Mouse (Mus musculus) adipocyte (in vitro differentiated cells): ENCODE measurements around the gene Fgfr4.
"Not testable (repeated sequence)": the region's sequence is repeated elsewhere in the genome, so short reads cannot be mapped to it uniquely, and the experiment has no call there.

Experiments used
- DNase-seq: peaks from one replicate; pipeline ENCODE4 v3.0.0-alpha.2; 2016; ENCODE audit warnings: low spot score

Fgfr4 gene

DNA sequence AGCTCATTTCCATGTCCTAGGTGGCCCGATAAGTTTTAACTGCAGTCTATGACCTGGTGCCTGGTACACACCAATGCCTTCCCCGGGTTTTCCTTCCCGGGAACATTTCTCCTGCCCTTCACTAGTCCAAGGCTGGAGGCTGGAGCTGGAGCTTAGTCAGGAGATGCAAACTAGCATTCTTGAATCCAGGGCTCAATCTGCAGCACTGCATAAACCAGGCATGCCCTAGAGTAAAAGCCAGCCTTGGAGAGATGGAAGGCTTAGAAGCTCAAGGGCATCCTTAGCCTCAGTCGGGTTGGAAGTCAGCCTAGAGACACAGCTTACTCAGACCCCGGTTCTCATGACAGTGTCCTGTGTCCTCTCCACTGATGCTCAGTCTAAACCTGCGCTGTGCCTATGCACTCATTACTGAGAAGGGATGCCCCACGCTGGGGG, 19.9 kb downstream of the Fgfr4 start:
- no peak for DNase-seq

- no peak for DNase-seq
Measured at GRCm38 (mm10) chr13:55174347-55174746, 21.9 kb downstream of the Fgfr4 start.

GRCm38 (mm10) chr13:55176265-55176664, 23.8 kb downstream of the Fgfr4 start:
- no peak for DNase-seq

- DNase-seq, result peak; percentile 24
Measured at GRCm38 (mm10) chr13:55177903-55178496, 25.6 kb downstream of the Fgfr4 start.

- DNase-seq, result peak; percentile 82
Measured at GRCm38 (mm10) chr13:55178556-55178955, 26.1 kb downstream of the Fgfr4 start.

GRCm38 (mm10) chr13:55179591-55179990, 27.2 kb downstream of the Fgfr4 start:
- peak; percentile 61 for DNase-seq

GRCm38 (mm10) chr13:55181786-55182172, 29.3 kb downstream of the Fgfr4 start:
- no peak for DNase-seq

GRCm38 (mm10) chr13:55182173-55182894, 29.9 kb downstream of the Fgfr4 start:
- peak; percentile 48 for DNase-seq

GRCm38 (mm10) chr13:55183382-55183781, 30.9 kb downstream of the Fgfr4 start:
- peak; percentile 68 for DNase-seq

DNA sequence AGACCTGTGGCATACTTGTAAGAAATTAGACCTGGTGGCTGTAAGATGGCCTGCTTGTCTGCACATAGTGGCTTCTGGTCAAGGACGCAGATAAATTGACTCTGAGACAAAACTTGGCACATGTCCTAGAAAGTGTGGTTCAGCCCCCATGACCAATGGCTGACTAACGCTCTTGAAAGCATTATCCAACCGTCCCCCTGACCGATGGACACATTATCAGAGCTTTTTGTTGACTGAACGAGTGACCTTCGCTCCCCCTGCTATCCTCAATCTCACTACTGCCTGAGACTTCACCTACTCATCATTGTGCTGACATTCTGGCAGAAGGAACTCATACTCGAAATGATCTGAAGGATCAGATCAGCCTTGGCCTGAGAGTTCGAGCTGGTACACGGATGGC, 34.6 kb downstream of the Fgfr4 start:
- DNase-seq, result not testable (repeated sequence)

GRCm38 (mm10) chr13:55189531-55190107, 37.2 kb downstream of the Fgfr4 start:
- no peak for DNase-seq

DNA sequence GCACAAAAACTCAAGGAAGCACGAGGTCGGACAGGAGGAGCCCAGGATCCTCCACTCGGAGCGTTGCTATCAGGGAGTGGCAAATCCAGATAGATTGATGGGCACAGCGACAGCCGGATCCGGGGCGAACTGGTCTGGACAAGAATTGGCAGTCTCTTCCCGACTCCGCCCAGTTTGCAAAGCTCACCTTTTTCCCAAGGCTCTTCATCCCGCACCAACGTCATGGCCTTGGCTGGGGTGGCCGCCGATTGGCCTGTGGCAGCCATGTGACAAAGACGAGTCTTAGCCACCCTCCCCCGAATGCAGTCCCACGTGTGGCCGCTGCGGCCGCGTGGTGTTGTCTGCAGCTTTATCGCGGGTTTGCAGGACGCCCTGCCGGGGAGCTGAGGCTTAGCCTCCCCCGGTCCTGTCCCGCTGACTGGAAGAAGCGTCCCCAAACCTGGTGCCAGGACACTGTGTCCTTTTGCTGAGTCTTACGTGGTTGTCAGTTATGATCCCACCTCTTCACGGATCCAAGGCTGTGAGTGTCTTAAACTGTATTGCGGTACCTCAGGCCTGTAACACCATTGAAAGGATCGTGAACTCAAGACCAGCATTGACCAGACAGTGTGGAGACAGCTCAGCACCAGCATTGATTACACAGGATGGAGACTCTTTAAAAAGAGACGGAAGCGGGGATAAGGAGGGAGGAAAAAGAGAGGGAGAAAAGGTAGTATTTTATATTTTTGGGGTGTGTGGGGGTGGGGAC, 37.9 kb downstream of the Fgfr4 start:
- peak; percentile 99 for DNase-seq

DNA sequence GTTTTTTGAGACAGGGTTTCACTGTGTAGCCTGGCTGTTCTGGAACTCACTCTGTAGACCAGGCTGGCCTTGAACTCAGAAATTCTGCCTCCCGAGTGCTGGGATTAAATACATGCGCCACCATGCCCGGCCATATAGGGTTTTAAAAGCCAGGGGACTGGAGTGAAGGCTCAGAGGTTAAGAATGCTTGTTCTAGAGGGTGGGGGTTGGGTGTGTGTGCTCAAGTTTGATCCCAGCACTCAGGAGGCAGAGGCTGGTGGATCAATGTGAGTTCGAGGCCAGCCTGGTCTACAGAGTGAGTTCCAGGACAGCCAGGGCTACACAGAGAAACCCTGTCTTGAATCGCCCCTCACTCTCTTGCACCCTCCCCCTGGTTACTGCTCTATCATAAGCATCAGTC, 39.1 kb downstream of the Fgfr4 start:
- DNase-seq, result no peak

DNA sequence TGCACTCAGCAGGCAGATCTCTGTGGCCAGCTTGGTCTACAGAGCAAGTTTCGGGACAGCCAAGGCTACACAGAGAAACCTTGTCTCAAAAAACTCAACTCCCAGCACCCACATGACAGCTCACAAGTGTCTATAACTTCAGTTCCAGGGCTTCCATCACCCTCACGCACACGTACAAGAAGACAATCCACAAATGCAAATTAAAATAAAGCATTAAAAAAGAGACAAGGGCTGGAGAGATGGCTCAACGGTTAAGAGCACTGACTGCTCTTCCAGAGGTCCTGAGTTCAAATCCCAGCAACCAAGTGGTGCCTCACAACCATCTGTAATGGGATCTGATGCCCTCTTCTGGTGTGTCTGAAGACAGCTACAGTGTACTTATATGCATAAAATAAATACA, 50.3 kb downstream of the Fgfr4 start:
- not testable (repeated sequence) for DNase-seq

- no peak for DNase-seq
Measured at GRCm38 (mm10) chr13:55203740-55204139, 51.3 kb downstream of the Fgfr4 start.

- no peak for DNase-seq
Measured at GRCm38 (mm10) chr13:55204667-55205389, 52.4 kb downstream of the Fgfr4 start.

- DNase-seq, result no peak
Measured at GRCm38 (mm10) chr13:55205448-55206205, 53.2 kb downstream of the Fgfr4 start.

DNA sequence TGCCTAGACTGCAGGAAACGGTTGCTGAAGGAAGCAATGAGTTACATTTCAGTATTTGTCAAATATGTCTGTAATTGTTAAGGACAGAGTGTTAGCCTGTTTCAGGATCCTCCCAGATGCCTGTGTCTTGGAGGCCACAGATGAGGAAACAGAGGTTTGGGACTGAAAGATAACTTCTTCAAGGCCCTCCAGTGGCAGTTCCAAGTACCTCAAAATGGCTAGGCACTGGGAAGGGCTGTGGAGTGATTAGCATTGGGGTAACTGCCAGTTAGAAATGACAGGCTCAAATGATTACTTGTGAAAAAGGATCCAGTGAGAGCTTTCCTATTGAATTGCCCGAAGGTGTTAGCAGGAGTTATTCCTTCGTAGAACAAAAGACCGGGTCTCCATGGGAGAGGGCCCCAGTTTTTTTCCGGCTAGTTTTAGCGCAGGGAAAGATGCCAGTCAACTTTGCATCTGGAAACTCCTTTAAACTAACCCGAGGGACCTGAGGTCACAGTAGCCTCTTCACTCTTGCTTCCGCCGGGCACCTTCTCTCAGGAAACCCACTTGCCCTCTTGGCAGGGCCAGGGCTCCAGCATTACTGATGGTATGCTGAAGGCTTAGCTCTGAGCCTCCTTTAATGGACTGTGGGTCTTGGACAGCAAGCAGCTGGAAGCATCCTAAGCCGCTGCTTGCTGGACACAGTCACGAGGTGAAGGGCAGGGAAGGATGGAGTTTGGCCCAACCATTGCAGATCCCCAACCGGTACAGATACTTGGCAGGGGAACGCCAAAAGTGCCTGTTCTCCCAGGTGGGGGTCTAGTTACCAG, 56.6 kb downstream of the Fgfr4 start:
- DNase-seq, result no peak

DNA sequence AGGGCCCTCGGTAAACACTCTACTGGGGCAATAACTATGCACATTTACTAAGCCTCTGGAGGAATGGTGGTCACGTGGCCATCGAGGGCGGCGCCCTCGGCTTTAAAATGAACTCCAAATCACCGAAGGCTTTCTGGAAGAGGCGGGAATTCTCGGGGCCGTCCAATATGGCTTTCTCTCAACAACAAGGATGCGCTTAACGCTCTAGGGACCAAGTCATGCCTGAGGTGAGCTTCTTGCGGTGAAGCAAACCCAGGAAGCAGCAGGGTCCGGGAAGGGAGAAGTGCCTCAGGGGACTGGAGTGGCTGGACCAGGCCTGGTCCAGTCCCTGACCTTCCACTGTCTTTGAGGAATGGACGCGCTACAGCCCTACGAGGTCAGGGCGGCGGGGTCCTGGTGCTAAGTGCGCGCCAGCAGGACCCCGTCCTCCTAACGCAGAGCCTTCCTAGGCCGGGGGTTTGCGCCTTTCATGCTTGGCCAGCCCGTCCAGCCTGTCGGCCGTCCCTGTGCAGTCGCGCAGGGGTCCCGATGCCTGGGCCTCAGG, 57.3 kb downstream of the Fgfr4 start, which contains the start of gene Nsd1:
Nsd1 (plus strand) TSS at position 134 of the 544 bp plus-strand sequence.
- DNase-seq, result no peak
